Comparison of ENCODE assay signal across 9 mouse cellular contexts in the genomic region with DNA sequence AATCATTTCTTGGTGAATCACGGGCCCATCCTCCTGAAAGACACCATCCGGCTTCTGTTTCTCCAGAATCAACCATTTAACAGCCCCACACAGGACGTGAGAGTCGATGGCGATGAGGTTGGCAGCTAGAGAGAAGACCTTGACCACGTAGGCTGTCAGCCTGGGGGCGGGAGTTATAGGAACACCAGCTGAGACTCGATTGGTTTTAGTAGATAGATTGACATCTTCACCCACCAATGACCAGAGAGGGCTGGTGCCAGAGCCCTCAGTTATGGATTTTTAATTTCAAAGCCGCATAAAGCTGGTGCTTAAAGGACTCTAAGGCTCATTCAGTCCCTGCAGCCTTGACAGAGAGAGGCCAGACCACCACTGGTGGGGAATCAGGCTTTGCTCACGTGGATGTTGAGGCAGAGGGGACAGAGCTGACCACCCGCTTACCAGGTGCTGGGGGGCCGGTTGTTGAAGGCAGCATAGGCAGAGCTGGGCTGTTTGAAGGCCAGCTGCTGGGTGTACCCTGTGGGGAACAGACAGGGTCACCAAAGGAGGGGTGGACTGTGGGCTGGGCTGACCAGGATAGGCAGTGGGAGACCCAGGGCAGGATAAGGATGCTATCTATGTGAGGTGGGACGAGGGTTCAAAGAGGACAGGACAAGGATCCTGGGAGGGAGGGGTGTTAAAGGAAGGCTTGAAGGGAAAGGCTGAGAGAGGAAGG. TPM values are rescaled to one million over a fixed set of nuclear protein-coding genes. Genes with fewer than 3 reads are reported as not detected.
A peak's percentile ranks its signal among the peaks of the same experiment; 100 is the strongest.
DNase-seq lines count a peak whose midpoint lies in the region; ATAC-seq and TF ChIP-seq lines count a peak whose summit lies in the region.
"Had no signal": no experiment of that assay in that cellular context is flagged by ENCODE, and none has a peak within 500 bp of the region (broad histone marks: within the 10 kb centered on the region; RNA-seq: fewer than 3 reads in every experiment).

No protein-coding gene starts in this region.

- no peaks in the 10 kb centered on the region for H3K4me1 ChIP-seq in lung, postnatal 0 days (ENCODE audit: insufficient read depth, low read depth, low read length)
- H3K4me1 ChIP-seq in limb, embryonic 12.5 days (replicated peaks), result no peaks in the 10 kb centered on the region
- no peaks in the 10 kb centered on the region for H3K4me1 ChIP-seq in stomach, postnatal 0 days (replicated peaks; ENCODE audit: control insufficient read depth, insufficient read depth)
- H3K4me1 ChIP-seq in heart, embryonic 12.5 days (replicated peaks), result no peaks in the 10 kb centered on the region
- H3K4me1 ChIP-seq: heart, embryonic 13.5 days had no signal

- H3K27me3 ChIP-seq in lung, postnatal 0 days (replicated peaks; ENCODE audit: insufficient read depth, low read length), result no peaks in the 10 kb centered on the region
- peaks cover 12% of the 10 kb centered on the region; the same call in 1 of the 2 replicates for H3K27me3 ChIP-seq in limb, embryonic 12.5 days
- H3K27me3 ChIP-seq in stomach, postnatal 0 days (ENCODE audit: control insufficient read depth, insufficient read depth, low read length), result no peaks in the 10 kb centered on the region
- H3K27me3 ChIP-seq in heart, embryonic 12.5 days (replicated peaks), result peaks cover 20% of the 10 kb centered on the region

- ATAC-seq in lung, postnatal 0 days, result 0 out of 2 replicates have a peak, but pooled peaks have one; percentile 33
- 0 out of 2 replicates have a peak, but pooled peaks have one; percentile 9 for ATAC-seq in limb, embryonic 12.5 days (ENCODE audit: insufficient number of reproducible peaks, insufficient read depth, low FRiP score, low TSS enrichment, low read depth)
- ATAC-seq in stomach, postnatal 0 days (ENCODE audit: low FRiP score, low TSS enrichment), result 0 out of 2 replicates have a peak, but pooled peaks have one; percentile 49
- no peak for ATAC-seq in heart, embryonic 12.5 days (ENCODE audit: insufficient number of reproducible peaks, low FRiP score)

- 38% methylated on average over 13 of the region's 13 CpGs for WGBS in lung, postnatal 0 days
- WGBS in limb, embryonic 12.5 days, result 53% methylated on average over 13 of the region's 13 CpGs
- 38% methylated on average over 13 of the region's 13 CpGs for WGBS in stomach, postnatal 0 days
- 35% methylated on average over 13 of the region's 13 CpGs for WGBS in heart, embryonic 12.5 days

- H3K36me3 ChIP-seq in lung, postnatal 0 days (ENCODE audit: insufficient read depth, low read length), result no peaks in the 10 kb centered on the region
- H3K36me3 ChIP-seq in limb, embryonic 12.5 days, result no peaks in the 10 kb centered on the region
- no peaks in the 10 kb centered on the region for H3K36me3 ChIP-seq in stomach, postnatal 0 days (ENCODE audit: control insufficient read depth, insufficient read depth, low read length)
- H3K36me3 ChIP-seq in heart, embryonic 12.5 days, result no peaks in the 10 kb centered on the region
- H3K36me3 ChIP-seq: heart, embryonic 13.5 days had no signal

- H3K4me2 ChIP-seq in lung, postnatal 0 days (replicated peaks; ENCODE audit: low read depth, low read length), result no peak overlapping the region
- H3K4me2 ChIP-seq in limb, embryonic 12.5 days, result no peak overlapping the region
- no peak overlapping the region for H3K4me2 ChIP-seq in stomach, postnatal 0 days (replicated peaks; ENCODE audit: low read depth)
- H3K4me2 ChIP-seq in heart, embryonic 12.5 days, result no peak overlapping the region
- H3K4me2 ChIP-seq: heart, embryonic 13.5 days had no signal

- TF ChIP-seq EP300 in lung, postnatal 0 days (IDR thresholded peaks at IDR 0.05), result no peak
- no peak for TF ChIP-seq EP300 in stomach, postnatal 0 days (optimal IDR thresholded peaks at IDR 0.05)

- H3K9ac ChIP-seq in lung, postnatal 0 days (replicated peaks; ENCODE audit: low read depth), result no peak overlapping the region
- H3K9ac ChIP-seq in limb, embryonic 12.5 days (replicated peaks), result no peak overlapping the region
- H3K9ac ChIP-seq in stomach, postnatal 0 days (ENCODE audit: low read length), result no peak overlapping the region
- H3K9ac ChIP-seq in heart, embryonic 12.5 days, result no peak overlapping the region
- H3K9ac ChIP-seq: heart, embryonic 13.5 days had no signal

- no peak for TF ChIP-seq CTCF in lung, postnatal 0 days (IDR thresholded peaks at IDR 0.05)
- TF ChIP-seq CTCF in stomach, postnatal 0 days (IDR thresholded peaks at IDR 0.05; ENCODE audit: low read depth), result no peak

- H3K9me3 ChIP-seq in lung, postnatal 0 days (ENCODE audit: low read length), result no peaks in the 10 kb centered on the region
- 0 out of 2 replicates have a peak, but pooled peaks cover 3% of the 10 kb centered on the region for H3K9me3 ChIP-seq in limb, embryonic 12.5 days
- no peaks in the 10 kb centered on the region for H3K9me3 ChIP-seq in stomach, postnatal 0 days (ENCODE audit: control insufficient read depth, low read length)
- H3K9me3 ChIP-seq in heart, embryonic 12.5 days (replicated peaks), result no peaks in the 10 kb centered on the region
- H3K9me3 ChIP-seq: heart, embryonic 13.5 days had no signal

- H3K27ac ChIP-seq in lung, postnatal 0 days (ENCODE audit: low read length), result no peak overlapping the region
- H3K27ac ChIP-seq in limb, embryonic 12.5 days, result no peak overlapping the region
- H3K27ac ChIP-seq in stomach, postnatal 0 days (replicated peaks), result no peak overlapping the region
- H3K27ac ChIP-seq in heart, embryonic 12.5 days (ENCODE audit: poor library complexity, severe bottlenecking), result no peak overlapping the region
- H3K27ac ChIP-seq: heart, embryonic 13.5 days had no signal

- H3K4me3 ChIP-seq in lung, postnatal 0 days (ENCODE audit: low read depth, low read length), result no peak overlapping the region
- no peak overlapping the region for H3K4me3 ChIP-seq in limb, embryonic 12.5 days (replicated peaks)
- H3K4me3 ChIP-seq in stomach, postnatal 0 days (ENCODE audit: low read depth, low read length), result no peak overlapping the region
- H3K4me3 ChIP-seq in heart, embryonic 12.5 days, result no peak overlapping the region
- H3K4me3 ChIP-seq: heart, embryonic 13.5 days had no signal

- no peak for DNase-seq in lung, postnatal 0 days (ENCODE audit: low spot score)
- DNase-seq in lung, adult 18-20 months, result no peak
- DNase-seq in embryo, embryonic 10.5 days (ENCODE audit: low spot score), result peak; percentile 53
- DNase-seq in stomach, postnatal 0 days (ENCODE audit: low spot score), result no peak
- DNase-seq in urinary bladder, postnatal 36 days (ENCODE audit: low spot score in 2 of 2), result no peak
- DNase-seq: lung, adult 2 months had no signal

RNA-seq across cellular contexts. Expression of gene C3, which starts 13.1 kb away (rescaled TPM):
- 50.2 and 55.0 TPM in 2 replicates for polyA plus RNA-seq in lung, postnatal 0 days (2015; fragmentation: Nextera tagmentation; extraction: Ambion mirVana)
- polyA plus RNA-seq in limb, embryonic 12.5 days (2016; fragmentation: Nextera tagmentation; extraction: Ambion mirVana), result 0.08 and 1.00 TPM in 2 replicates
- 9.3 and 9.8 TPM in 2 replicates for polyA plus RNA-seq in stomach, postnatal 0 days (2015; fragmentation: Nextera tagmentation; extraction: Ambion mirVana)
- 0.87 and 2.6 TPM in 2 replicates for polyA plus RNA-seq in heart, embryonic 12.5 days (2016; fragmentation: Nextera tagmentation; extraction: Ambion mirVana)

RNA-seq across cellular contexts. Expression of gene Tnfsf14, which starts 20.9 kb away (rescaled TPM):
- 0.50 and 0.73 TPM in 2 replicates for polyA plus RNA-seq in lung, postnatal 0 days (2015; fragmentation: Nextera tagmentation; extraction: Ambion mirVana)
- 0.18 and 0.33 TPM in 2 replicates for polyA plus RNA-seq in limb, embryonic 12.5 days (2016; fragmentation: Nextera tagmentation; extraction: Ambion mirVana)
- polyA plus RNA-seq in stomach, postnatal 0 days (2015; fragmentation: Nextera tagmentation; extraction: Ambion mirVana), result 0.05 TPM in 1 of 2 replicates, not detected in the other
- 0.11 and 0.46 TPM in 2 replicates for polyA plus RNA-seq in heart, embryonic 12.5 days (2016; fragmentation: Nextera tagmentation; extraction: Ambion mirVana)

RNA-seq across cellular contexts. Expression of gene Gpr108, which starts 33.4 kb away (rescaled TPM):
- polyA plus RNA-seq in lung, postnatal 0 days (2015; fragmentation: Nextera tagmentation; extraction: Ambion mirVana), result 48.4 and 48.8 TPM in 2 replicates
- 30.0 and 31.1 TPM in 2 replicates for polyA plus RNA-seq in limb, embryonic 12.5 days (2016; fragmentation: Nextera tagmentation; extraction: Ambion mirVana)
- 48.0 and 52.4 TPM in 2 replicates for polyA plus RNA-seq in stomach, postnatal 0 days (2015; fragmentation: Nextera tagmentation; extraction: Ambion mirVana)
- polyA plus RNA-seq in heart, embryonic 12.5 days (2016; fragmentation: Nextera tagmentation; extraction: Ambion mirVana), result 24.9 and 27.4 TPM in 2 replicates

RNA-seq across cellular contexts. Expression of gene Trip10, which starts 34.4 kb away (rescaled TPM):
- 46.4 and 58.9 TPM in 2 replicates for polyA plus RNA-seq in lung, postnatal 0 days (2015; fragmentation: Nextera tagmentation; extraction: Ambion mirVana)
- 30.4 and 36.5 TPM in 2 replicates for polyA plus RNA-seq in limb, embryonic 12.5 days (2016; fragmentation: Nextera tagmentation; extraction: Ambion mirVana)
- polyA plus RNA-seq in stomach, postnatal 0 days (2015; fragmentation: Nextera tagmentation; extraction: Ambion mirVana), result 27.5 and 29.9 TPM in 2 replicates
- polyA plus RNA-seq in heart, embryonic 12.5 days (2016; fragmentation: Nextera tagmentation; extraction: Ambion mirVana), result 41.6 and 45.4 TPM in 2 replicates
